Mouse (Mus musculus) T-helper 2 cell (primary cell): Measurements from ENCODE around the gene Polk.

Experiments
- in situ Hi-C: fragments of 300-600 bp; cut with MboI, MseI; formaldehyde crosslinking; loops from one replicate; pipeline ENCODE4 v1.15.1; 2025; ENCODE audit warnings: high pct_unique_total_duplicates

Gene Polk

DNA sequence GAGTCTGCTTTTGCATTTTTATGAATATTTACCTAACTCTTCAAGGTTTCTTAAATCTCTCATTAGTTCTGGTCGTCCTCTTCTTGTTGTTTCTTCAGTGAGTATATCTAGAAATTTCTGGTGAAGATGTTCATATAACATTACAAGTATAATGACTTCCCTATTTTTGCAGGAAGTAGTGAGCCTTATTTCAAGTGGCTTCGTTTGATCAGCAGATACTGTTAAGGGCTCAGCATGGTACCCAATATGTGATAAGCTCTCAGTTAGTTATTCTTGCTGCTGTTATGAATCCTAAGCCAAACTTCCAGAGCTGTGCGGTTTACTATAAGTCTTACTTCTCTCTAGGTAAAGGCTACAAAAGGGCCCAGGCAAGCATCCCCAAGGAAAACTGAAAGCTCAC lies 12.8 kb downstream of the Polk start:
- in situ Hi-C loops: no loop called here

DNA sequence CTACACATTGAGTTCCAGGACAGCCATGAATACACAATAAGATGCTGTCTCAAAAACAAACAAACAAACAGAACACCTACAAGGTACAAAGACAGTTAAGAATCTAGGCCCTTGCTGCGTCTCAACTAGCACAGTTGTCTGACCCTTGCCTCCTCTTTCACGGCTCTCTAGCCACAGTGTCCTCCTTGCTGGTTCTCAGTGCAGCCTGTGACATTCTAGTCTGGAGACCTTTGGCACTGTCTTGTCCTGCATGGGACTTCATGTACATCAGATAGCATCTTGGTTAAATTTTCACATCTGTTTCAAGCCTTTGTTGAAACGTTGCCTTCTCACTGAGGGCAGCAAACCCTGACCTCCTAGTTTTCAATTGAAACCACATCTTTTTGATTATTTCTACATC lies 13.6 kb downstream of the Polk start:
- in situ Hi-C loops: no loop called here

DNA sequence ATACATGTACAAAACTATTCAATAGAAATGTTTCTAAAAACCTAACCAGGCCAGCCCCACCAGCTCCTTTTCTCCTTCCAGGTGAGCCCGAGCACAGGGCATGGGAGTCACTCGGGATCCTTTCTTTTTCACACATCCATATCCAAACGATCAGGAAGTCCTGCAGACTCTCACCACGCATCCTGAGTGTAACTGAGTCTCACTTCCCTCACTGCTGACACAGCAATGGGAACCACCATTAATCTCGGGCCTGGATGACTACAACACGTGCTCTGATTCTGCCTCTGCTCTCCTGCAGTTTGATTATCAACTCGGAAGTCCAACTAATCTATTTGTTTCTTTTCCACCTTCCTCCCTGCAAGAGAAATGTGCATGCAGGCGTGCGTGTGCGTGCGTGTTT lies 14.5 kb downstream of the Polk start:
- in situ Hi-C loops: no loop called here

DNA sequence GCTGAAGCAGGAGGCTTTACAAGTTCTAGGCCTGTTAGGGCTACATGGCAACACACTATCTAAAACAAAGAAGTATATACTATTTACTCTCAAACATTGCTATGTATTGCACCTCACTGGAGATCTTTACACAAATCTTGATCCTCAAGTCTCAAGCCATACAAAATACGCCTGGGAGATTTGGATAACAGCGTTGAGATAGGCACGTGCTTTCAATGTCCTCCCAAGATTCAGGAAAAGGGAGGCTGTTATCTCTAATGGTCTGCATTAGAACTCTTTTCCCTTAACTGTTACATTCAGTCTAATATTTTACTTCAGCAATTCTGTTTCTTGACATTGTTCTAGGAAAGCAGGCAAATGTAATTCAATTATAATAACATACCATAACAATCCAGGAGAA lies 15.4 kb downstream of the Polk start:
- in situ Hi-C loops: no loop called here

DNA sequence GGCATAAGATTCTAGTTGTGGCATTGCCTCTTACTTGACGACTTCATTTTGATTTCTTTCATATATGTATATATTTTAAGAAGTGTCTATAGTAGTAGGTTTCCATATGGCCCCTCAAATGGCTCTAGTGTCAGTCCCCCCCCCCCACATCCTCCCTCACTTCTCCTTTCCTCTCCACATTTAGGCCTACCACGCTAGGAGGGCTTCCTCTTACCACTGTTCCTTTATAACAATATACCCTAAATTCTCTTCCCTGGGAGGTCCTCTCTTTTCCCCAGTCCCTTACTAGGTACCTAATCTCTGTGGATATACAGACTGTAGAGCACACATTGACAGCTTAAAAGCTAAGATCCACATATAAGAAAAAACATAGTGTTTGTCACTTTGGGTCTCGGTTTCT lies 21.1 kb downstream of the Polk start:
- in situ Hi-C loops: no loop called here

DNA sequence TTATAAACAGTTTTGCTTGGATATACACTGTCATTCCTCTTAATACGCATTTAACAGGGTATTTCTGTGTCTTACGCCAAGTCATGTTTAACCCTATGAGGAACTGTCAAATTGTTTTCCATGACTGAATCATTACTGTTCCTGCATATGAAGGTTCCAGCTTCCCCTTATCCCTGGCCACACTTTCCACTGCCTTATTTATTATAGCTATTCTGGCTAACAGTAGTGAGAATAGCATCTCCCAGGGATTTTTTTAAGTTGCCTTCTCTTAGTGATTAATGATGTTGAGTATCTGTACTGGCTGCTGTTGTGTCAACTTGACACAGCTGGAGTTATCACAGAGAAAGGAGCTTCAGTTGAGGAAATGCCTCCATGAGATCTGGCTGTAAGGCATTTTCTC lies 25.0 kb downstream of the Polk start:
- in situ Hi-C loops: no loop called here

DNA sequence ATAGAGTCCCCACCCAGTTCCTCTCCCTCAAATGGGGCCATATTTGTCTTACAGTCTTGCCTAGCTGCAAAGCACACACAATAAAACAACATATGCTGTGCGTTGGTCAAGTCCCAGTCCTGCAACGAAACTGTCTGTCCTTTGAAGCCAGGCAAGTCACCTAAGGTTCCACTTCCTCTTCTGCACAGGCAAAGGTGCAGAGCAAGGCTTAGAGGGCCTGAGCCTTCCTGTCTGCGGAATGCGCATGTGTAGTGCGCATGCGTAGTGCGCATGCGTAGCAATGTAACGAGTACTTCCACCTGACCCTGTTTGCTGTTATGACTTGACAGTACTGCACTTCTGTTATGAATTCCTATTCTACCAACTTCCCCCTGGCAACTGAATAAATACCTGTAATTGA lies 26.1 kb downstream of the Polk start:
- in situ Hi-C loops: no loop called here

DNA sequence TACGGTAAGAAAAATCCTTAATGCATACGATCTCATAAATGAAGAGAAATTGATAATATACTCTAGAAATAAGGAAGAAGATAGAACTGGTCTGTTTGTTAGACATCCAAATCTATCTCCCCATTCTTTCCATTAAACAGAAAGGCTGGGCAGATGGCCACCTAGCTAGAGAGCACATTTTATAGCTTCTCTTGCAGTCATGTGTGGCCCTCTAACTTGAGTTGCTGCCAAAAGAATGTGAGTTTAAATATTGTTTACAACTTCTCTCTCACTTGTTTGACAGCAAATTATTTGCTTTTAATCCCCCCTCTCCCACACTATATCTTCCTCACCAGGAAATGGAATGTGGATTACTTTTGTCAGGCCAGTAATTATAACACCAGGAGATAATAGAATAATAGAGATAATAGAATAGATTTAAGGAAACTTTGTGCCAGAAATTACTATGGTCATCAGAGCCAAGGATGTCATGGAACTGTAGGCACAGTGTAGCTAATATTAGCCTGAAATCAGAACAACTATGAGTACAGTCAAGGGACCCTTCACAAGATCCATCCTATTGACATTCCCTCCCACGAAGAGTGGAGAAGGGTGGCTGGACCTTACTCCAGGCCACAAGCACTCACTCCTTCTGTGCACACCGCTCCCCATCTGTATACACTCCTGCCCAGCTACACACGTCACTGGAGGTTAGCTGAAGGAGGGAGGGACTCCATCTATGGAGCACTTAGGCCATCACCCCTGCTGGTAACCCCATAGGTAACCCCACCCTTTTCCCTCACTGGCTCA lies 28.0 kb downstream of the Polk start:
- in situ Hi-C loops: no loop called here

DNA sequence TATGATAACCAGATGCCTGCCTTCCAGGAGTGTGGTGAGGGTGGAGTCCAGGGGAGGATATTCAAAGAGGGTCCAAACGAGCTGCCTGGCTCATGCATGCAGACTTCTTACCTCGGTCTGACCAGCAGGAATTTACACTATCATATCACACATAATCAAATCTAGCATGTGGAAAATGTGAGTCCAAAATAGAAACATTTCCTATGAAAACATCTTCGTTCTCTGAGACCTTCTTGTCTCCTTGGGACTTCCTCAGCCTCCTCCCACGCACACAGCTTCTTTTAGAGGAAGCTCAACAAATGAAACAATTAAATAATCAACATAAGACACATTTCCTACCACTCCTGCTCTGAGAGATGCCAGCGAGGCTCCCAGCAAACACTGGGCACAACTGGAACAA lies 30.5 kb downstream of the Polk start:
- in situ Hi-C loops: no loop called here

DNA sequence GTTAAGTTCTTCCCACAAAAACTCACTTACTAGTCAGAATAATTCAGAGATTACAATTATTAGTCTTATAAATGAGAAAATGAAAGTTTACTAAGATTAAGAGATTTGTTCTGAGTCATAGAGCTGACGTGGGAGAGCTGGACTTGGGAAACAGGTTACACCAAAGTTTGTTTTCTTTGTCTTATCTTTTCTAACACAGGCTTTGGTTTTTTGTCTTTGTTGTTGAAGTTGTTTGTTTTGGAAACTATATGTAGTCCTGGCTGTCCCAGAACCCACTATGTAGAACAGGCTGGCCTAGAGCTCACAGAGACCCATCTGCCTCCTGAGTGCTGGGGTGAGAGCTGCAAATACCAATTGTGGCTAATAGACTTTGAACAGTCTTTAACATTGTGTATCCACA lies 31.1 kb downstream of the Polk start:
- in situ Hi-C loops: no loop called here

DNA sequence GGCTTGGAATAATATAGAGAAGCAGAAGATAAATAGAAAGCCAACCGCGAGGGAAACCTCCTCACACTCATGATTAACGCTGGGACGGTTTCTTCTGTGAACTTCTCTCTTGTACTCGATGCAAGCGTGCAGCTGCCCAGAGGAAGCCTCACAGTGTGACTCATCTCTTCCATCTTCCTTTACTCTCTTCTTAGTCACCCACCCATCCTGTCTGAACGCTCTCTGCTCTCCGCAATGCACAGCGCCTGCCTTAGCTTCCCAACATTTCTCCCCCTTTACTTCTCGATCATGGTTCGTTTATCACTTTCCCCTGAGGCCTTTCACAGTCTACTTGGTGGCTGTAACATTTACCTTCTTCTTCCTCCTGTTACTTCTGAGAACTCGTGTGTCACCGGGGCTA lies 31.7 kb downstream of the Polk start:
- in situ Hi-C loops: no loop called here

DNA sequence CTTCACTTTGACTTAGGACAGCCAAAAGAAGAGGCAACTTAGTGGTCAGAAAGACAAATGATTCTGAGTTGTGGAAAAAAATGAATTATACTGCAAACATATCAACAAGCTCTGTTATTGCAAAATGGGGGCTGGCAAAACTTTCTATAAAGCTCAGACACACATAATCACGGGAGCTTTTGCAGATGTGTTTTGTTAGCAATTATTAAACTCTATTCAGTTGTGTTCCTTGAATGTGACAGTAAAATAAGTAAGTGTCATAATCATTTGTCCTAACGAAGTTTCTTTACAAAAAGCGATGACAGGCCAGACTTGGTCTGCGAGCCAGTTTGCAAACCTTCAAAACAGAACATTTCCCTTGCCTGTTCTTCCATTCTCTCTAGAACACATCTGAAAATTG lies 34.8 kb downstream of the Polk start:
- in situ Hi-C loops: no loop called here

DNA sequence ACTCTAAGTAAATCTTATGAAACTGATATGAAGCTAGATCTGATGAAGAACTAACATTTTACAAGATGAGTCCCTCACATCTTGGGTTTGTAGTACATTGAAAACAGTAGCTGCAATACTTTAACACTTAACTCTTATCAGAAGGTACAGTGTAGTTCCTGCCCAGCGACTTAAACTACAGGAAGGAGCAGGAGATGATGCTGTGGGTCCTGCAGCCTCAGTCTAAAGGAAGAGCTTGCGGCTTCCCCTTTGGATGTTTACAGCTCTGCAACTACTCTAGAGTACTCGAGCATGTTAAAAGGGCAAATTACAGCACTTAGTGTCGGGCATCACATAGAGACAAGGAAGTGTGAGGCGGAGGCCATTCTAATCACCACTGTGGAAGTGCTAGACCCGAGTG lies 36.1 kb downstream of the Polk start:
- in situ Hi-C loops: no loop called here

DNA sequence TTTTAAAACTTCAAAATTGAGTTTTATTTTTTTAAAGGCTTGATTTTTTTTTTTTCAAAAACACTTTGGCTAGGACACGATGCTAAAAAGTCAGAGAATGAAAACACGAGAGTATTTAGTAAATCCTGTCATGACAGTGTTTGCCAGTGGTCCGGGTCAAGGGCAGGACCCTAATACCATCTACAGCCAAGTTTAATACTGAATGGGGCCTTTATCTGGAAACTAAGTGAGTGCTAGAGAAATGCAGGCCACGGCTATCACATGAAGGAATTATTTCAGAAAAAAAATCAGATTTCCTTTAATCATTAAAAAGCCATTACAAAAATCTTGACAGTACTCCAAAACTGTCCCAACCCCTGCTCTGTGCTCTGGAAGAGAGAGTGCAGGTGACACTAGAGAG lies 36.7 kb downstream of the Polk start:
- in situ Hi-C loops: no loop called here

DNA sequence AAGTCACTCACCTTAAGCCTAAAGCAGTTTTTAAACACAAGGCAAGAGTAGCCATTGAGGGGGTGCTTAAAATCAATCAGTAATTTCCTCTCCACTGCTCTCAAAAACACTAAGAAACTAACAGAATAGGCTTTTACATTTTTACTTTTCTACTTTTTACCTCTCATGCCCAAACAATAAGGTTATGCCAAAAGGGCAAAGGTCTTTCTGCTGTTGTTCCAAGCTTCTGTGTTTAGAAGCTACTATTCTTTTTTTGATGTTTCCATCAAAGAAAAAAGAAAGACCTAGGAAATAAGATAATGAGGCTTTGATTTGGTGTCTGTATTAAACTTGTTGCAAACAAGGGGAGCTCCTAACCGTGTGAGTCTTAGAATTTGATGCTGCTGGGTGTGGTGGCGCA lies 42.5 kb downstream of the Polk start:
- in situ Hi-C loops: no loop called here

DNA sequence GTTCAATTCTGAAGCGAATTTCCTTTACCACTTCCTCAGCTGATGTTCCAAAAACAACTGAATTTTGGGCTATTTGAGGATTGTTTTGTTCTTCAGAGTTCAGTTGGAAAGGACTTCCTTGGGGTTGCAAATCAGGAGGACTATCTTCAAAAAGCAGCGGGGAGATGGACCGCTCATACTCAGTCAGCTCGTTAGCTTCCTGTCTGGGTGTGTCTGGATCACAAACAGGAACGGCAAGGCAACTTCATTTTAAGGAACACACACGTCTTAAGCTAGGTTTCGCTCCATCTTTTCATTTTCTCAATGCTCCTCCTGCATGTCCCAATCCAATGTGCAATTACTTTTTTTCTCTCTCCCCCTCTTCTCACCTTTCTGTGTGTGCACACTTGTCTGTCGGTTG lies 45.7 kb downstream of the Polk start:
- in situ Hi-C loops: no loop called here

DNA sequence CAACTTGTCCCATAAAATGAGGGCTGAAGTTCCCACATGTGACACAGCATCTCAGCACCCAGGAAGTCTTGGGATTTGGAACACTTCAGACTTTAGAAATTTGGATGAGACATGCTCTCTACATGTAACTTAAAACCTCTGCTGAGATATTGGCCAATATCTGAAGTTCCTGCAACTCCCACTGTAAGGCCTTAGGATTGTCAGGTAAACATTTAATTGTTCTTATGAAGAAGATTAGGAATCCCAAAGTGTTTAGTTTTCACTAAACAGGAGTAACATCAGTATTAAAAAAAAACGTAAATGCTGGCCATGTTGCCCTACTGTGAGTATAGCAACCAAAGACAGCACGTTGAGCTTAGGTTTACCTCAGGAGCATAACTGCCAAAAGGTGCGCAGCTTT lies 51.9 kb downstream of the Polk start, which contains the start of gene Gm17622:
Gene Gm17622, plus strand, starts transcription at position 301 of the 400 bp plus-strand sequence.
- in situ Hi-C loops: no loop called here

DNA sequence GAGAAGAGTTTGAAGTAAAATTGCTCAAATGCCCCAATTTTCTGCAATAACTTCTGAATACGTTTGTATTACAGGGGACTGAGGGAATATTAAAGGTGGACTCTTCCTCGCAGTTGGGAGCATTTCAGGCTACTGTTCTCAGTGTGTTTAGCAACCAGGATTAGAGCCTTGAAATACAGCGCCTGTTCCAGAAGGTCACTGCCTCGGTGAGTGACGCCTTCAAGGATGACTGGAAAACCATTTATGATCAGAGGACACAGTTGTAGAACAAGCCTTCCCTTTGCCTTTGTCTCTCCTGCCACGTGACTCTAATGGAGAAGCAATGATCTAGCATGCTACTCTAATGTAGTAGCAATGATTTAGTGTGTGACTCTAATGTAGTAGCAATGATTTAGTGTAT lies 54.4 kb downstream of the Polk start:
- in situ Hi-C loops: loop anchor here (10.0 kb wide), 1 partner anchor 57 kb away; the partner anchor contains the start of genes Col4a3bp and Polk

DNA sequence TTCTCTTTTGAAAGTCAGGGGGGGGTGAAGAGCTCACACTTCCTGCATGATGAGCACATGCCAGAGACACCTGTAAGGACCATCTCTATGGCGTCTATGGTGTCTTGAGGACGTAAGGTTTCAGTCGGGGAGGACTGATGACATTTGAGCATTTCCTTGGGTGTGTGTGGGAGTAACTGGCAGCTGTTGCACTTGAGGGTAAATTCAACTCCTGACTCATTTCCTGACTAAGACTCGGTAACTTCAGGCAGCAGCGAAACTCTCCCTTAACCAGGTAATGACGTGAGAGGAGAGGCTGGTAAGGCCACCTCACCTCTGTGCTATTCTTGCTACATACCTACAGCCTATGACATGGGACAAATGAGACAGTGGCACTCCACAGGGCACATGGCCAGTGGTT lies 55.1 kb downstream of the Polk start:
- in situ Hi-C loops: loop anchor here (10.0 kb wide), 1 partner anchor 58 kb away; the partner anchor contains the start of genes Col4a3bp and Polk

DNA sequence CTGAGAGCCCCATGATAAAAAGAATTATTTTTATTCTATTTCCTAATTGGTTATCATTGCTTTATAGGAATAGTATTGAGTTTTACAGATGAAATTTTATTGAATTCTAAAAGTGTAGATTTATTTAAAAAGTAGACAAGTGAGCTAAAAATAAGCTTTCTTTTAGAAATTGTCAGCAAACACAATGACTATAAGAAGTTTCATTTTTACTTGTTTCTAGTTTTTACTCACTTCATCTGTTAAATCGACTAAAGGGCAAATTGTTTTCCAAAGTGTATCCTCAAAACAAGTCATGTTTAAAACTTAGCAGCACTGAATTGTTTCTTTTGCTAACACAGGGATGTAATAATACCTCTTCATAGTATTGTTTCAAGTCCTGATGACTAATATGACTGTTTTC lies 63.4 kb downstream of the Polk start:
- in situ Hi-C loops: no loop called here

DNA sequence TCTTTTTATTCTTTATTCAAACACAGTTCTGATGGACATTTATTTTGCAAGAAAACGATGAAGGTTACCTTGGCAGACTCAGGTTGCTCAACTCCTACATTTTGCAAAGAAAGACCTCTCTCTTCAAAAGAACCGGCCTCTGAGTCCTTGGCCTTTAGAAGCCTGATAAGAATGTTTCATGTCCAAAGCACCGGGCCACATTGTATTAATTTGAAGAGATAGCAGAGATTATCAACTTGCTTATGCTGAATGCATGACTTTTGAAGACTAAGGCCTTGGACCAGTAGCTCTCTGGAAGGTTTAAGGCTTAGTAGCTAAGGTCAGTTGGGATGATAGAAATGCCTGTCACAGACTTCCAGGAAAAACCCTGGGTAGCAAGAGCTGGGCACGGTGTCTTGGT lies 65.2 kb downstream of the Polk start:
- in situ Hi-C loops: no loop called here

DNA sequence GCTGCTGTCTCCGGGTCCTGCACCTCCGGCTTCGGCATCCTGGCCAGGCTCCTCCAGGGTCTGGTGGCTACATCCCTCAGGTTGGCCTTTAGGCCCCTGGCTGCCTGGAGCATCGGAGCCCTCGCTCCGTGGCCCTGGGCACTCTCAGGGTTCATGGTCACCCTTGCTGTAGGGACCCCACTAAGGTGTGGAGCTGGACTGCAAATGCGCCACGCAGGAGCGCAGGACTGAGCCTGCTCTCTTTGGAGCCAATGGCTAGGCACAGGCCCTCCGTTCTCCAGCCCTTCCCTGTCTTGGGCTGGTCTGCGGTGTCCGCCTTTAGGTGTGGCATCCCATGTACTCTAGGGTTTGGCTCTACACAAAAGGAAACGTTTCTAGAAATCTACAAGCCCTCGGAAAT lies 71.4 kb downstream of the Polk start, which contains the start of gene Ankdd1b:
Gene Ankdd1b, minus strand, starts transcription at position 242 of the 400 bp plus-strand sequence.
- in situ Hi-C loops: no loop called here

DNA sequence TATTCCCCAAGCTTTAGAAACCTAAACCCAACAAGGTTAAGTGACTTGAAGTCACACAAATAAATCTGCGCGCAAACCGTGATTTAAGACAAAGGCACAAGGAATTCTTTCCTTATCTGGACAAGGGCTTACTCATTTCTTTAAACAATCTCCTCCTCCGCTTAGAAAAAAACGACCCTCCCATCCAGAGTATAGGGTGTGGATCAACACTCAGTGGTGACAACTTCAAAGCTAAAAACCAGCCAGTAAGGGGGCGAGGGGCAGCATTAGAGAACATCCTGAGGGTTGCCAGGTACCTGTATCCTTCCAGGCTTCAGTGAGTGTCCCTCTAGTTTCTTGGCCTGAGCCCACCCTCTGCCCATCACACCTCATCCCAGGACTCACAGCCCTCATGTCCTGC lies 71.8 kb downstream of the Polk start:
- in situ Hi-C loops: no loop called here

DNA sequence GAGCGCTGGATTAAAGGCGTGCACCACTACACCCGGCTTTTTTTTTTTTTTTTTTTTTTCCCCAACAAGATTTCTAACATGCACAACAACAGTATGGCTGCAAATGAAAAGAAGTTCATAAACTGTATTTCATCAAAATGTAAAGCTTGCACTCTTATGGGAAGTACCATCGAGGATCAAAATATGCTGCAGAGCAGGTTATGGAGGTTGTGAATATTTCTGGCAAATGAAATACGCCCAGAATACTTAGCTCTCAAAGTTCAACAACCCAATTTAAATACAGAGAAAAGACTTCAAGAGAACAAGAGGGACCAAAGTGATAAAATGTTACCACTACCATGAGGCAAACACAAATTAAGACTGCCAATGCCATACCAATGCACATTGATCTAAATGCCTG lies 73.7 kb downstream of the Polk start:
- in situ Hi-C loops: no loop called here
